Mouse (Mus musculus): Measurements from ENCODE around the gene Eif2s1.

The Eif2s1 gene

DNA sequence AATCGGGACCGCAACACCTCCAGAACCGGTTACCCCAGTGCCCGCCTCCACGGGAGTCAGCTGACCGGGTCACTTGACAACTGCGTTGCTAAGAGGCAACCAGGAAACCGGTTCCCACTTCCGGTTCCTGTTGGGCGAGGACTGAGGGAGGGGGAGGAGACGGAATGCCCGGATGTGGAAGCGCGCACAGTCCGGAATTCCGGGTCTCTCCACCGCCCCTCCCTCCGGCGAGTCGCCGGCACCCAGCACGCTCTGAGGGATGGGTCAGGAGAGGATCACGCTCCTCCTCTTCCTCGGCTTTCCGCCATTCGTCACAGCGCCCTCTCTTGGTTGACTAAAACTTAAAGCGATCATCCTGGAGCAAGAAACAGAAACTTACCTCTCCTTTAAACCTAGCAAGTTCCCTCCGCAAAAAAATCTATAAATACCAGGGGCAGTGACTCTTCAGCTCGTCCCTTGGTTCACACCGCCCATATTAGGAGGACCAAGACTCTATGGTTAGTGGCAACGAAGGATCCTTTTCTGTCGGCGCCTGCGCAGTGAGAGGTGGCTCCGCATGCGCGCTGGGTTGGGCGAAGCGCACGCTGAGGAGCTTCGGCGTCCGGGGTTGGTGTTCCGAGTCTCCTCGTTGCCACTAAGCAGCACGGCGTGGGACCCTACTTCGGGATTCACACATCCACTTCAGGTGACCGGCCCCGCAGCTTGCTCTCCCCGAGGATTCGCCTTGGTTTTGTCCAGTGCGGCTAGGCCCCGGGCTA lies at the start of gene Eif2s1, which contains the start of gene Atp6v1d:
Gene Eif2s1, plus strand, starts transcription at position 324 of the 758 bp plus-strand sequence.
Gene Atp6v1d, minus strand, starts transcription at position 143 of the 758 bp plus-strand sequence.
- DNase-seq (ENCODE audit: low spot score) = peak; percentile 99

DNA sequence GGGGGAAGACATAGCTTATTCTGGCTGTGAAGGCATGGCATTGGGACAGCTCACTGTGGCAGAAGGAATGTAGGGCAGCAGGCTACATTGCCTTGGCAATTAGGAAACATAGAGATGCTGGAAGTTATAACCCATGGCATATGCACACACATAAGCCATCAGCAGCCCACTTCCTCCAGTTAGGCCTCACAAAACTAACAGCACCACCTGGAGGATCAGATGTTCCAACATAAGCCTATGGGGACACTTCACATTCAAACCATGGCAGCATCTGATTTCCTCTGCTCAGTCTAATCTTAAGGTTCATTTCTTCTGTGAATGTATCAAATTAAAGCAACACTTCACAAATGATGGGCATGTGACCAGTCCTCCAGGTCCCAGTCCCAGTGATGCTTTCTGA lies 47.2 kb upstream of the Eif2s1 start:
- DNase-seq (ENCODE audit: low spot score) = no peak

DNA sequence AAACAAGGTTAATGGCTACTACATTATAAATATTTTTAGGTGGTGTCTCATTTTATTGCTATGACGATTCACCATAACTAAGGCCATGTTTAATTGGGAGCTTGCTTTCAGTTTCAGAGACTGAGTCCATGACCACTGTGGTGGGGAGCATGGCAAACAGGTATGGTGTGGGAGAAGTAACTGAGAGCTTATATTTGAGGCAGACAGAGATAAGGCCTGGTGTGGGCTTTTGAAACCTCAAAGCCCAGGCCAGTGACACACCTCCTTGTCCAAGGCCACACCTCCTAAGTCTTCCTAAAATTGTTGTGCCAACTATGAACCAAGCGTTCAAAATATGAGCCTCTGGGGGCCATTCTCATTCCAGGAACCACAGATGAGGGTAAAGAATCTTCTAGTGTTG lies 27.1 kb upstream of the Eif2s1 start:
- no peak for DNase-seq (ENCODE audit: low spot score)

DNA sequence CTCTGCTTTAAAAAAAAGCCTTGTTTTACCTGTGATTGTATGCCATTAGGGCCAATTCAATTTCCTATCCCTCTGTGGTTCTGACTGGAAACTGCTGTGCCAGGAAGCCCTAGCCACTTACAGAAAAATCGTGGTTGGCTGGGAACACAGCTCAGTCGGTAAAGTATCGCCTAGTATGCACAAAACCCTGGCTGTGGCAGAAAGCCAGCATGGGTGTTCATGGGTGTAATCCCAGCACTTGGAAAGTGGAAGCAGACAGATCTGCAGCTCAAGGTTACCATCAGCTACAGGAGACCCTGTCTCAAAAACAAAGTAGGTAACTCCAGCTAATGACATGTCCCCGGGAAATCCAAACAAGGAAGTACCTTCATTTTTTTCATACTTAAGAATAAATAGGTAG lies 21.7 kb upstream of the Eif2s1 start:
- no peak for DNase-seq (ENCODE audit: low spot score)

DNA sequence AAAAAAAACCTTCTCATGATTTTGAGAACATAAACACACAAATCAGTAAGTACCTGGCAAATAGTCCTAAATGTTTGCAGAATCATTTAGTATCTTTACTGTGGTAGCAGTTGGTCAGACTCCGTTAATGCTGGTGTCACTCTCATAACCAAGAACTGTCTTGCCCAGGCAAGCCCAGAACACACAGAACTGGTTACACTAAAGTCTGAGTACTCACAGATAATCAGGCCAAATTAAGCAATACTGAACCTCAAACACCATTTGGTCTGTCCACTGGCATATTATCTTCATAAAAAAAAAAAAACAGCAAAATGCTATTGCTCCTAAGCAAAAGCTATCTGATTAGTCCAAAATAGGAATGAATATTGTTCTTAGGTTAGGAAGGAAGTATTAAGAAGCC lies 19.2 kb upstream of the Eif2s1 start:
- DNase-seq (ENCODE audit: low spot score) = no peak

DNA sequence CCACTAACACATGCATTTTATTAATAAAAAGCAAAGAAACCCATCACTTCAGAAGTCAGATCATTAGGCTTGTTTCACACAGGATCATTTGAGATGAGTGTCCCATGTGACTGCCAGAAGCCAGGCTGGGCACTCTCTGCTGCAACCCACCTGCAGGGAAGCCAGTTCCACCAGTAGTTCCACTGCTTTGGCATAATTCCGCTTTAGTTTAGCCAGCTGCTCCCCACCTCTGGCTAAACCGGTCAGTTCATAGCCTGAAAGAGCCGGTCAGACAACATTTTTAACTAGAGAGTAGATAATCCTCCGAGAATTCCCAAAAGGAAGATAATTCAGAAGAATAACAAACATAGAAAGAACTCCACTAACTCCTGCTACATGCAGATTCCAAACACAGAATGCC lies 13.4 kb upstream of the Eif2s1 start:
- DNase-seq (ENCODE audit: low spot score) = no peak

DNA sequence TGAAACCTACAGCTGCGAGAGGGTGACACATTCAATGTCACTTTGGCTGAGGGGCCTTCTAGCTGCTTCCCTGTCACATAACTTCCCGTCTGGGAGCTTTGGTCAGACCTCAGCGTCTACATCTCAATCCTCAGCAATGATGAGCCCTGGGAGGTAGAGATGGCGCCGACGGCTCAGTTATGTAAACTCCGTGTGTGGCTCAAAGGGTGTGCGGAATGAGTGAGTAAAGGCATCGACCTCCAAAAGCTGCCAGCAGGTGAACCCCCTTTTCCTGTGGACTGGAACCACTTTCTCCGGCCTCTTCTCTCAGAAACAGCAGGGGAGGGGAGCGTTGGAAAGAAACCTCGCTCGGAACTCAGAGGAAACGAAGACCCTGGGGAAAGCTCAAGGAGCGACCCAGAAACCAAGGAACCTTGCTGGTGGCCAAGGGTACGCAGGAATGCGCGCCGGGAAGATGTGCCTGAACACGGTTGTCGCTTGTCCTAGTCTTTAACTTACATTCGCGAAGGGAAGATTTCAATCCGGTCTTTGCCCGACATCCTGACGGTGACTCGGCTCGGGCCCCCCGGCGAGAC lies 611 bp upstream of the Eif2s1 start:
- DNase-seq (ENCODE audit: low spot score) = no peak

DNA sequence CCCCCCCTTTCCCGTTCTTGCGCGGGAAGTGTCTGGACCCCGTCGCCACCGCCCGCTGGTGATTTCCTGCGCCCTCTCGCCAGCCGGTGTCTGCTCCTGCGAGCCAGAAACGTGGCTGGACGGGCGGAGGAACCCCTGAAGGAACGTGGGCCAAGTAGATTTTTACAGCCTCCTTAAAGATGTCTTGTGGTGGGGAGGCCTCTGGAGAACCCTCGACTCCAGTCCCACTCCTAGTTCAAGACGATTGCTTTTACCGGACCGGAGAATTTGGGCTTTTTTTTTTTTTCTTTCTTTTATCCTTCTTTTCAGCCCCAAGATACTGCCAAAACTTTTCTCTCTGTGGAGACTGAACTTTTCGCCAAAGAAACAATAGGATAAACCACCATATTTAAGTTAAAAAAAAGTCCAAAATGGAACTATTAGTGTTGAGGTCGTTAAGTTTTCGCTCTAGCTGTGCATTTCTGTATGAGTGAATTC lies 673 bp downstream of the Eif2s1 start:
- no peak for DNase-seq (ENCODE audit: low spot score)

DNA sequence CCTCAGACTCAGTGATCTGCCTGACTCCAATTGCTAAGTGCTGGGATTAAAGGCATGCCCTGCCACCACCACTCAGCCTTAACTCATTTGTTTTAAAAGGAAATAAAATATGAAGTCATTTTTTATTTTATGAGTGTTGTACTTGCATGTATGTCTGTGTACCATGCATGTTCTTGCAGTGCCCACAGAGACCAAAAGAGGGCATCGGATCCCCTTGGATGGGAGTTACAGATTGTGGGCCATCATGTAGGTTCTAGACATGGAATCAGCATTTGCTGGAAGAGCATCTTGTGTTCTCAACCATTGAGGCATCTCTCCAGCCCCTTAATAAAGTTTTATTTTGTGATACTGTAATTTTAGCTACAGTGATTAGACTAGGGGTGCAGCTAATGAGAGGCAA lies 3.8 kb downstream of the Eif2s1 start:
- DNase-seq (ENCODE audit: low spot score) = peak; percentile 45

DNA sequence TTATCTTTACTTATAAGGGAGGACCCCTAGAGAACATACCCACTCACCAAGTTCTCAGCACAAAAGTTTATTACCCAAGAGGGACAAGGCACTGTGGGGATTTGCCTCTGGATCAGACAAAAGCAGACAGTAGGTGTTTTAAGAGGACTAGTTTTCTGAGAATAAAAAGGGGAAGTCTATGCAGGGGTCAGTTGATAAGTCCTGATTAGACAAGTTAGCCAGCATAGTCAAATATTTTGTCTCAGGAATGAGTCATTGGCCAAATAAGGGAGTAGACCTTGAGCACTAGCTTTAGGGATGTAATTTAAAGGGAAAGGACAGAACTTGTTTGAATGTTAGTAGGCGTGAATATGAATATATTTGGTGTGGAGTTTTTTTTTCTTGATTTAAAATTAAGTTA lies 6.5 kb downstream of the Eif2s1 start:
- DNase-seq (ENCODE audit: low spot score) = no peak

DNA sequence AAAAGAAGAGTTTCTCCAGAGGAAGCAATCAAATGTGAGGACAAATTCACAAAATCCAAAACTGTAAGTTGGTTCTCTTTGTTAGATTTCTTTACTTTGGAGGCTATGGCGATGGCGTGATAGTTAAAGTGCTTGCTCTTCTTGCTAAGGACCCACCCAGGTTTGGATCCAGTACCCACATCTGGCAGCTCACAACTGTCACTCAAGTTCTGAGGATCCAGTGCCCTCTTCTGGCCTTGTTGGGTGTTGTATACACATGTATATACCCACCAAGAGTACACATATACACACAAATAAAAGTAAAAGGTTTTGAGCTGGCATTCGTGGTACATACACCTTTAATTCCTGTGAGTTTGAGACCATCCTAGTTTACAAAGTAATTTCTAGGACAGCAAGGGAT lies 13.0 kb downstream of the Eif2s1 start:
- DNase-seq (ENCODE audit: low spot score) = peak; percentile 4

DNA sequence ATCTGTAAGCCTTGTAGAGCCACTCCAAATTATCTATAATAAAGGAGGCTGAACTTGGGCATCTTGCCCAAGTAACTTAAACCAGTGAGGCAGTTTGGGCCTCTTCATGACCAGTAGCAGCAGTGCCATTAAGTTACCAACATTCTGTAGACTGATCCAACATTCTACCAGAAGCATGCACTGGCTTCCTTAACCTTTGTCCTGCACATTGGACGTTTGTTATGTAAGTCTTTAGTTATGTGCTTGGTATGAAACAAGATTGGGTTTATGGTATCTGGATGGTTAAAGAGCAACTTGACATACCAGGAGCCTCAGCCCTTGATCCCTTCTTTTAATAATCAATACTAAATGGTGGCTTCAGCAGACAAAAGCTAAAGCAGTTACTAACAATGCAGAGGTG lies 28.4 kb downstream of the Eif2s1 start:
- DNase-seq (ENCODE audit: low spot score) = no peak

DNA sequence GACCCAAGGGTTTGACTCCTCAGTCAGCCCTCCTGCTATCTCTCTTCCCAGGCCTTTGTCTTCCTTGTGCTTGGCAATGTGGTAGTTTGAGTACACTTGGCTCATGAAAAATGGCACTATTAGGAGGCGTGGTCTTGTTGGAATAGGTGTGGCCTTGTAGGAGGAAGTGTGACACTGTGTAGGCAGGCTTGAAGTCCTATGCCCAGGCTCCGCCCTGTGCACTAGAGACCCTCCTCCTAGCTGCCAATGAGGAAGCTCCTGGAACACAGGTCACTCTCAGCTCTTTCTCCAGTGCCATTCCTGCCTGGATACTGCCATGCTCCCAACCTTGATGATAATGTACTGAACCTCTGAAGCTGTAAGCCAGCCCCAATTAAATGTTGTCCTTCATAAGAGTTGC lies 29.5 kb downstream of the Eif2s1 start:
- no peak for DNase-seq (ENCODE audit: low spot score)

DNA sequence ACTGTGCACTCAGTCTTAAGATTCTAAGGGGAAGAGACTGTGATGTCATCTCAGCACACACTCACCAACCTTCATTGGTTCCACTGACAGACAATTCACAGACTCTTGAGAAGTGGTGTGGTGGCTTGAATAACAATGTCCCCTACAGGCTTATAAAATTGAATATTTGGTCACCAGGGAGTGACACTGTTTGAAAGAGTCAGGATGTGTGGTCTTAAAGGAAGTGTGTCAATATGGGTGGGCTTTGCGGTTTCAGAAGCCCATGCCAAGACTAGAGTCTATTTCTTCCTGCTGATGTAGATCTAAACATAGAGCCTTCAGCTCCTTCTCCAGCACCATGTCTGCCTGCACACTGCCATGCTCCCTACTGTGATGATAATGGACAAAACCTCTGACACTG lies 36.2 kb downstream of the Eif2s1 start:
- DNase-seq (ENCODE audit: low spot score) = no peak

DNA sequence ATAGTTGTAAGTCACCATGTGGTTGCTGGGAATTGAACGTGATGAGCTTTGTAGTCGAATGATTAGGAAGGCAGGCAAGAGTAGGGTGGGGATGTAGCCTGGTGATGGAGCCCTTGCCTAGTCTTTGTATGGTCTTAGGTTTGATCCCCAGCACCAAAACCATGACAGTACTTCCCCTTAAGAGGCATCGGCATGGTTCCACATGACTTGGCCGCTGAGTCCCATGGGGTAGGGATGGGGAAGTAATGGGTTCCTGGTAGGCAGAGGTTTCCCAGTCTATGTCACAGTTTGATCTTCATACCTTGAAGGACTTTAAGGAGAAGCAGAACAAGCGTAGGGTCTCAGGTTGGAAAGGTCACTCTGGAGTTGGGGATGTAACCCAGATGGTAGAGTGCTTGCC lies 39.8 kb downstream of the Eif2s1 start:
- no peak for DNase-seq (ENCODE audit: low spot score)

DNA sequence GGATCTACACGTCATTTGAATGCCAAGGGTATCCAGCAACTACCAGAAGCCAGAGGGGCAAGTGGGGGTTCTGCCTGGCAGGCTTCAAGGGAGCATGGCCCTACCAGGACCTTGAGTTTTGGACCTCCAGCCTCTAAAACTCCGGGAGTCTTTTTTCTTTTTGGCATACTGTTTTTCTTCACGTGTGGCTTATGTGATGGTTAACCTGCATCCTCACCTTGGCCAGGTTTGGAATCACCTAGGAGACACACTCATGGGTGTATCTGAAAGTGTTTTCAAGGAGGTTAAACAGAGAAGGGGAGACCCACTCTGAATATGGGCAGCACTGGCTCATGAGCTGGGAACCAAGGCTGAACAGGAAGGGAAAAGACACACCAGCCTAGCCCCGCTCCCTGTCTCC lies 41.7 kb downstream of the Eif2s1 start:
- DNase-seq (ENCODE audit: low spot score) = no peak

DNA sequence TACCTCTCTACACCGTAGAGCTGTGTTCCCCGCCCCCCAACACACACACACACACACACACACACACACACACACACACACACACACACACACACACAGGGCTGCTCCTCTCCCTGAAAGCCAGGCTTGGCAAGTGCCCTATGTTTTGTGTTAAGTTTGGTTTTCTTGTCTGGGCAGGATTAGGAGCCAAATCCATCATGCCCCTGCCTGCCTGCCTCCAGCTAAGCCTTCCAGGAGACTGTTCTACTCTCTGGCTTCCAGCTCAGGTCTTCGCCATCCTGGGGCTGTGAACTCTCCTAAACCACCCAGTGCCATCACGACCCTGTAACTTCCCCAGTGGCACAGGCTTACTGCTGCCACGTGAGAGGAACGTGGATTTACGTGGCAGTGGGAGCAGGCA lies 42.9 kb downstream of the Eif2s1 start:
- DNase-seq (ENCODE audit: low spot score) = no peak

DNA sequence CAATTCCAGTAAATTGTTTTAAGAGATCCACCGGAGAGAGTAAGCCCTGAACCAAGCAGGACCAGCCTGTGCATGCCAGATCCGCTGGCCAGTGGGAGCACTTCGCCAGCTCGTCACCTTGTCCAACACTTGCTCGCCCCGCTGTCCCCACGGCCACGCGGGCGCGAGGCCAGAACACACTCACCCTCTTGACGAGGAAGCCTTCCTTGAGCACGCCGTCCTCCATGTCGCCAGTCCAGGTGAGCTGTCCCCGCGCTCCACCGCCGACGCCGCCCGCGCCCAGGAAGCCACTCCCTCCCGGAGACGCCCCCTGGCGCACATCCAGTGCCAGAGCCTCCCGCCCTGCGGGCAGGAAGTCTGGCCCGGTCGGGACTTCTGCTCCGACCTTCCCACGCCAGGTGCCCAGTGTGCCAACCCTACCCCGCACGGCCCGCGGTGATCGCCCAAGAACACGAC lies 45.1 kb downstream of the Eif2s1 start, which contains the start of gene Plek2:
Gene Plek2, minus strand, starts transcription at position 258 of the 456 bp plus-strand sequence.
- DNase-seq (ENCODE audit: low spot score) = peak; percentile 64

DNA sequence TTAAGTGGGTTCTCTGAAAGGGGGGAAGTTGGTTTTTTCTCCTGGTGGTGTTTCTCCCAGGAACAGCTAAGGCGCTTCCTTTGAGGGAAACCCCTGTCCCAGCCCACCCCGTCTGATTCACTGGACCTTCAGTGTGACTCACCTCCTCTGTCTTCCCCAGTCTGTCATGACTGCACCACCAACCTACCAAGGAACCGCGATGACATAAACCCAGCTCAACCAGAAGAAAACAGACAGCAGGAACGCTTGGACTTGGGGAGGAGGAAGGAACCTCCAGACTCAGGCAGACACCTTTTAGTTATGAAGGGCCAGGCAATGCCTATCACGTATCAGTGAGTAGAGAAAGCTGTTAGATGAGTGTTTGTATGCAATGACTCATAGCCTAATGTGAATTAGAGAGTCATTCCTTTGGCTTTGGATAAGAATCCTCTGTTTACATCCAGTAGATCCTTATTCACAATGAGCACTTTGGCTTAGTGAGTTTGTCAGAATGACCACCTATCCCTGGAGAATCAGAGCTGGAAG lies 46.5 kb downstream of the Eif2s1 start:
- DNase-seq (ENCODE audit: low spot score) = no peak

DNA sequence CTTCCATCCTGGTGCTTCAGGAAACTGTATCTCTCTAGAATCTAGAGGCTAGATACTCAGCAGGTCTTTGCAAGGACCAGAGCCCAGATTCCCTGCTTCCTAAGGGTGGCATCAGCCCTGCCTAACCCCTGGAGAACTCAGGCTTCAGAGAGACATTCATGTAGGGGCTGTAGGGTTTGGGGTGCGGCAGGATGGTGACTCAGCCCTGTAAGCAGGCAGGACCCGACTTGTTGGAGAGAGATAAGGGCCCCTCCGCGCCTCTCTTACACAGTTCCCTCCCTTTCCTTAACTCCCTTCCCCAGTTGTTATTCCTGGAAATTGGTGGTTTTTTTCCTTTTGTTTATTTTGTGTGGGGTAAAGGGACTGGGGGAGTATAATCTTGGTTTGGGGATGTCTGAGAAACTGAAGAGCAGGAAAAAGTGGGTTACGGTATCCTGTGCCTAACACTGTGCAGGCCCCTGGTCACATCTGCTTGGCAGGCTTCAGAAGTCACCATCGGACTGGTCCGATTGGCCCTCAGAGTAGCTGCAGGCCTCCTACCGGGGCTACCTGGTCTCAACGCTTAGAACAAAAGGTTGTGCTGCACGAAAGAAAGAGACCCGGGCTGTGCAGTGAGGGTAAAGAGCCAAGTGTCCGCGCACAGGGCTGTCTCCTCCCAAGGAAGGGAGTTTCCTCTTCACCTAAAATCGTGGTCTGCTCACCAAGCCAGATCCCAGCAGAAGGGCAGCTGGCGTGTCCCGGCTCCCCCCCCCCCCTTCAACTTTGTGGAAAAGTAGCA lies 49.3 kb downstream of the Eif2s1 start:
- DNase-seq (ENCODE audit: low spot score) = peak; percentile 24

DNA sequence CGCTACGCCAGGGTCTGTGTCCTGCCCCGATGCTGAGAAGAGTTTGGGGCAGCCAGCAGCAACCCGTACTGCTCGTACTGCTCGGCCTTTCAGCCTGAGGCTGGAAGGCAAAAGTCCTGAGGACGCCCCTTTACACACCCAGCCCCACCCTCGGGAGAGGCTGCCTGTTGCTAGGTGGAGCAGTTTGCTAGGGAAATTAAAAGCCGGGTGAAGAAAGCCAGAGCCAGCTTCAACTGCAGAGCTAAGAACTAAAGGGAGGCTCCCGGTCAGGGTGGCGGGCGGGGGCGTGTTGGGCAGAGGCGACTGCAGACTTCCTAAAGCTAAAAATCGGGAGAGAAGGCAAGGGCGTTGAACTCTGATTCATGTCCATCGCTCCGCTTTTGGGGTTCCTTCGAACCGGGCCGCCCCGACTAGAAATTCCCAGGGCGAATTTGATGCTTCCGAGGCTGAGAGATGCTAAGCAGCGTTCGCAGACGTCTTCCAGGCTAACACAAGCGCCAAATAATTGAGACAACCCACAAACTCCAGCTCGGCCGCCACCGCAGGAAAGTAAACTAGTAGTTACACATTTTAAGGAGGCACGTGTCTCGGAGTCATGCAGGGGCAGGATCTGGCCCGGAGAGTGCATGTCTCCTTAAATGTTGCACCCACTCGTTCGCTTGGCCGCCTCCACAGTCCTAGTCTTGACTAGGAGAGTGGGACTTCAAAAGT lies 50.2 kb downstream of the Eif2s1 start:
- DNase-seq (ENCODE audit: low spot score) = peak; percentile 60

DNA sequence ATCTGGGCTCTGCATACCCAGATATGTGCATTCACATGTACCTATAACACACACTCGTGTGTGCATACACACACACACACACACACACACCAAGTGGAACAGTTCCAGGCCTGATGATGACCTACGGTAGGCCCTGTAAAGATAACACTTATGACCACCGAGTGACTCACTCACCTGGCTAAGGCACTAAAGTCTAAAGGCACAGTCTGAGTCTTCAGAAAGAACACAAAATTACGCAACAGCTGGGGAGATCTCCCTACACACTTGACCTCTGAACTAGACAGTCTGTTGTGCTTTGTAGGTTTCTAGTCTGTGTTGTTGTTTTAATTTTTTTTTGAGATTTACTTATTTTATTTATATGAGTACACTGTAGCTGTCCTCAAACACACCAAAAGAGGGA lies 52.8 kb downstream of the Eif2s1 start:
- no peak for DNase-seq (ENCODE audit: low spot score)

All from embryo, embryonic 10.5 days (tissue).